Mouse (Mus musculus) duodenum, adult 2 months (tissue): Measurements from ENCODE around the gene Gm43191. TPM values are rescaled to one million over a fixed set of nuclear protein-coding genes. Genes with fewer than 3 reads are reported as not detected.

Source experiments
- polyA plus RNA-seq: library from polyadenylated mRNA; depleted of rRNA; stranded (reverse); fragments of >200 nt; gene quantifications from 2 replicates; pipeline ENCODE4 v1.2.3, GENCODE M21; 2012; ENCODE audit warnings: low replicate concordance; rRNA removed

Gene Gm43191
- not detected in 2 replicates for polyA plus RNA-seq

DNA sequence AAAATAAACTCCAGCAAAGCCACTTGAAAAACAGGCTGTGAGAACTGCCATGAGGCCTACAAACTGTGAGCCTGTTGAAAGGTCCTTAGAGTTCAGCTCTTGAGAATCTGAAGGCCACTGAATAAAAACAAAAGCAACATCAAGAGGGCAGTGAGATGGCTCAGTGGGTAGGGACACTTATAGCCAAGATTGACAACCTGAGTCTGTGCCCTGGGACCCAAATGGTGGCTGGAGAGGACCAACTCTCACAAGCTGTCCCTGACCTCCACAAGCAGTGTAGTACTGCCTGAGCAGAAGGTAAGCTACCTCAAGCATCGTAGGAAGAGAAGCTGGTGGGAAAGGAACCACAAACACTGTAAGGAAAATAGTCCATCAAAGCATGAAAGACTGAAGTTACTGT is at the start of gene Gm43191:
Gm43191 (minus strand) TSS at position 101 of the 400 bp plus-strand sequence.

DNA sequence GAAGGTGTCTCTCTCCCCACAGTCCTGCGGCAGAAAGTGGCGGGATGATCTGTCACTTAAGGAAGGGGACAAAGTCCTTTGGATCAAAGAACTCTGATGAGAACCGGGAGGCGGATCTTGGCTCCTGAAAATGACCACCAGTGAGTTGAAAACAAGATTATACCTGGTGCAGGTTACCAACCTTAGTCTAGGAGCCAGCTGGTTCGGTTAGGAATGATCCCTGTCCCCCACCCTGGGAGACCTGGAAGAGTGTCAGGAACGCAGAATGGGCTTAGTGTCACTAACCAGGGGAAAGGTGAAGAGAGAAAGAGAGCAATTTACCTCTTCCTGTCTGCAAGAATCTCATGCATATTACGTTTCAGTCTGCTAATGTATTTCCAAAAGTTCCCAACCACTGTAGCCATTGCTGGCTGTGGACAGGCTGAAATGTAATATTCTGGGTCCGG is 31.4 kb upstream of the Gm43191 start, which contains the start of gene Slc35a3:
Slc35a3 (minus strand) TSS at position 396 of the 446 bp plus-strand sequence.

DNA sequence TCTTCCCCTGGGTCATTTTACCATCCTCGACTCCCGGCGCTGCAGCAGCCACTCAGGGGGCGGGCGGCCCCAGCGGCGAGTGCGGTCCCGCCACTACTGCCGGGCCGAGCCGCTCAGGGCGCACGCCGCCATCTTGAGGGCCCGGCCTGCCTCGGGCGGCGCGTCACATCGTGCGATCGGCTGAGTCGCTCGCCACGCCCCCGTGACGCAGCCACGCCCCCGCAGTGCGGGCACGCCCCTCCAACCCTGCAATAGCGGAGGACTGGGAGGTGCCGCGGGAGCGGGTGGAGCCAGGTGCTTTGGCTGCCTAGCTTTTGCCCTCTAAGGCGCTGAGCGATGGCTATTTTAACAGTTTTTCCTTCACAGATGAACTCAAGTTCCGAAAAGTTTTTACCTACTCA is 18.6 kb downstream of the Gm43191 start, which contains the start of gene Mfsd14a:
Mfsd14a (minus strand) TSS at position 215 of the 401 bp plus-strand sequence.

DNA sequence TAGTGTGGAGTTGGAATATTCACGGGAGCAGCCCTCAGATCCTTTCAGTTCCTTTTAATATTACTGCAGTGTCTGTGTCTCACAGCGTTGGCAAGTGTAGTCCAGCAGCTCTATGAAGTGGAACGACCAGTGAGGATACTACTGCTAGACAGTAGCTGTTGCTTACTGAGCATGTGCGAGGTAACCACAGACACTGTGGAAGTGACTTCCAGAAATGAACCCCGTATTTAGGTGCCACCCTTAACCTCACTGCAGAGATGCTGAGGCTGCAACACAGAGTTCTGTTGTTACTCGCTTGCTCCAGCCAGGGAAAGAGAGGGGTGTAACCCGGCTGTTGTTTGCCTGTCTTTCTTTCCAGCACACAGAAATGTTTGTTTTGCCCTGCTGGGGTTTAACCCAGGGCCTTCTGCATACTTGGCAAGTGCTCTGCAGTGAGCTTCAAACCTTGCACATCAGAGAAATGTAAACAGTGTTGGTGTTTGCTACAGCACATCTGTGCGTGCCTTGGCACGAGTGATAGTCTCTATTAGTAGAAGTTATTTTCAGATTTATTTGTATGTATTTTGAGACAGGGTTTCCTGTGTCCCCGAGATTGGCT is 66.7 kb downstream of the Gm43191 start, which contains the start of gene Trmt13:
Trmt13 (minus strand) TSS at position 293 of the 598 bp plus-strand sequence.

DNA sequence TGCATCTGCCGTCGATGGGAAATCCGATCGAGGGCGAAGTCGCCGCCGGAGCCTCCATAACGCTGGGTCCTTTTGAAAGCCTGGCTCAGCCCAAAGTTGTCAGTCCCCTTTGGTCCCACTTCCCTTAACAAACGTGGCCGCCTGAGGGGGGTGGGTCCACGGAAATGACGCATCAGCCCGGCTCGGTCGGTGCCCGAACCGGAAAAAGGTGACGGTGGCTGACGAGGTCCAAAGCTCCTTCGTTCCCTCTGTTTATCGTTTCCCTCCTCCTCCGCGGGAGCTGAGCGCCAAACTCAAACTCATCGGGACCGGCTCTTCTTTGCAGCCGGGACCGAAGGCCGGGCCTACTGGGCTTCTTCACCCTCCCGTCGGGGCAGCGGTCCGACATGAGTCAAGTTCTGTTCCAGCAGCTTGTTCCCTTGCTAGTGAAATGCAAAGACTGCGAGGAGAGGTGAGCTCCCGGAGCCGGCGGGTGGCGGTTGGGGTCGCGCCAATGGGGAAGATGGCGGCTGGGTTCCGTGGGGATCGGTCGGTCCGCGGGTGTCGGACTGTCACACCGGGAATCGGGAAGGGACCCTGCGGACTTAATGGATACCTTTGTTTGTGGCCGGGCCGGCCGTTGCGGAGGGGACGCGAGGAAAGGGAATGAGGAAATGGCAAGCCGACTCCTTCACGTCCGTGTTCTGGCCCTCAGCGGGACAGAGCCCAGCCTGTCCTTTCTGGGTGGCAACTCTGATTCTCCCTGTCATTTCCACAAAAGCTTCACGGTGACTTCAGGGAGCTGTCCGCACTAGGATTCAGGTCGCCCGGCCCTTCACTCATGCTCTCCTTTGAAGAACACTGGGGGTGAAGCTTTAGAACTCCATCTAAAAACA is 86.1 kb downstream of the Gm43191 start, which contains the start of gene Sass6:
Sass6 (plus strand) TSS at position 255 of the 875 bp plus-strand sequence.

Other genes starting within 250 kb of the Gm43191 start
- 26.3 and 38.5 TPM in 2 replicates for gene Rtca, start 173.1 kb downstream of the Gm43191 start, polyA plus RNA-seq
- 0.82 and 5.3 TPM in 2 replicates for gene Dbt, start 168.2 kb downstream of the Gm43191 start, polyA plus RNA-seq
- 0.08 and 0.12 TPM in 2 replicates for gene Lrrc39, start 118.3 kb downstream of the Gm43191 start, polyA plus RNA-seq
- 0.15 and 0.93 TPM in 2 replicates for gene Sass6, start 86.3 kb downstream of the Gm43191 start, polyA plus RNA-seq
- 0.31 and 1.2 TPM in 2 replicates for gene Trmt13, start 66.7 kb downstream of the Gm43191 start, polyA plus RNA-seq
- 2.8 and 5.8 TPM in 2 replicates for gene Mfsd14a, start 18.6 kb downstream of the Gm43191 start, polyA plus RNA-seq
- 15.6 and 18.4 TPM in 2 replicates for gene Slc35a3, start 31.6 kb upstream of the Gm43191 start, polyA plus RNA-seq
- gene Agl, start 126.9 kb upstream of the Gm43191 start, polyA plus RNA-seq: 1.4 and 1.7 TPM in 2 replicates
- 12.5 and 27.0 TPM in 2 replicates for gene Frrs1, start 178.2 kb upstream of the Gm43191 start, polyA plus RNA-seq